Mouse (Mus musculus) heart, embryonic 16.5 days (tissue): Measurements from ENCODE around the gene Hmg20a. TPM values are rescaled to one million over a fixed set of nuclear protein-coding genes. Genes with fewer than 3 reads are reported as not detected.

Experiments used
- ATAC-seq: fragments of 200-750 bp; cut with Nextera tagmentation; replicated peaks from 2 replicates; pipeline ENCODE4 v1.8.0; 2017; ENCODE audit warnings: moderate number of reproducible peaks; ENCODE audit not compliant: insufficient read depth, low FRiP score; ENCODE audit errors: extremely low read depth
- H3K27ac ChIP-seq: fragments of 300-500 bp; sonication (generic); 2 replicates; pipeline ENCODE4 v1.5.1; 2014; ENCODE audit warnings: mild to moderate bottlenecking, low read length, control low read depth, moderate library complexity
- H3K27me3 ChIP-seq: fragments of 300-500 bp; sonication (generic); 2 replicates; pipeline ENCODE4 v1.6.1; 2014; ENCODE audit warnings: low read length, mixed read lengths; ENCODE audit not compliant: control insufficient read depth, insufficient read depth
- H3K36me3 ChIP-seq: fragments of 300-500 bp; sonication (generic); 2 replicates; pipeline ENCODE4 v1.6.1; 2014; ENCODE audit not compliant: control insufficient read depth, insufficient read depth
- H3K4me1 ChIP-seq: fragments of 300-500 bp; sonication (generic); 2 replicates; pipeline ENCODE4 v1.6.1; 2014; ENCODE audit warnings: low read length, mixed read lengths; ENCODE audit not compliant: control insufficient read depth, insufficient read depth
- H3K4me2 ChIP-seq: fragments of 300-500 bp; sonication (generic); 2 replicates; pipeline ENCODE4 v1.6.1; 2014; ENCODE audit warnings: low read depth, mild to moderate bottlenecking, control low read depth, low read length
- H3K4me3 ChIP-seq: fragments of 300-500 bp; sonication (generic); 2 replicates; pipeline ENCODE4 v1.5.1; 2014; ENCODE audit warnings: mild to moderate bottlenecking, control low read depth, low read length
- H3K9ac ChIP-seq: fragments of 300-500 bp; sonication (generic); 2 replicates; pipeline ENCODE4 v1.6.1; 2014; ENCODE audit warnings: low read length, control low read depth
- H3K9me3 ChIP-seq: fragments of 300-500 bp; sonication (generic); replicated peaks from 2 replicates; pipeline ENCODE4 v1.6.1; 2016; ENCODE audit warnings: low read length; ENCODE audit not compliant: control insufficient read depth
- WGBS: fragments of 180-500 bp; shearing (Covaris S2); extraction: QIAGEN DNeasy Blood & Tissue Kit; methylation state at CpG from one replicate; pipeline ENCODE4 v1.1.7; 2014; 5-methylcytosine and 5-hydroxymethylcytosine counted together
- polyA plus RNA-seq: library from polyadenylated mRNA; unstranded; fragments of >200 nt; fragmentation: Nextera tagmentation; extraction: Ambion mirVana; gene quantifications from 2 replicates; pipeline ENCODE4 v1.2.1, GENCODE M21; 2015

Gene Hmg20a
- polyA plus RNA-seq, 1 experiment from 2014 or later, result 54.1 TPM

DNA sequence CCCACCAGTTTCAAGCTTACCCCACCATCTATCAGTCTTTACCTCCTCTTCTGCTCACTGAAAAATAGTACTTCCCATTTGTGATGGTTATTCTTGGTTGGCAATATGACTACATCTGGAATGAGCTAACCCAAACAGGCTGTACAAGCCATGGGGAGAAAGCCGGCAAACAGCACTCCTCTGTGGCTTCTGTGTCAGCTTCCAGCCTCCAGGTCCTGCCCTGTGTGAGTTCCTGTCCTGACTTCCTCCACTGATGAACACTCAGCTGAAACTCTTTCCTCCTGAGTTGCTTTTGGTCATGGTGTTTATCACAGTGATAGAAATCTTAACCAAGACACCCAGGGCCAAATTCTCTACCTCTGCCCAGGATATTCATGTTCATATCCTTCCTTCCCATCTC, 5.7 kb upstream of the Hmg20a start:
- Histone ChIP-seq H3K4me3 (no peak overlapping the region), H3K9me3 (no peaks in the 10 kb centered on the region), H3K4me1 (peaks cover 16% of the 10 kb centered on the region), H3K27ac (no peak overlapping the region), H3K27me3 (no peaks in the 10 kb centered on the region), H3K9ac (no peak overlapping the region), H3K36me3 (no peaks in the 10 kb centered on the region), H3K4me2 (no peak overlapping the region)
- ATAC-seq, result no peak
- 33% methylated on average over 1 of the region's 1 CpGs for WGBS

DNA sequence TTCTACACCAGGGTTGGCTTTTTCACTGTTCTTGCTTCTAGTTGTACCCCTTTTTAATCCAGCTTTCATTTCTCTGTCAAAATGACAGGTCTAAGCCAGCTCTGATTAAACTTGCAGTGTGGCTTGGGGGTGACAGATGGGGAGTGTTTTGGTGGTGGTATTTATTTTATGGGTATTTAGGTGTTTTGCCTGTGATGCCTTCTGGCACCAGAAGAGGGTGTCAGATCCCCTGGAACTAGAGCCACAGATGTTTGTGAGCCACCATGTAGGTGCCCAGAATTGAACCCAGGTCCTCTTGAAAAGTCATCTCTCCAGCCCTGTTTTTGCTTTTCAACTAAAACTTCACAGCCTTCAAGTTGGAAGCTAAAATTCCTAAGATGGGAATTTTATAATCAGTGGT, 4.1 kb upstream of the Hmg20a start:
- no peaks in the 10 kb centered on the region for H3K9me3 ChIP-seq
- no peak overlapping the region for H3K4me3 ChIP-seq
- no peaks in the 10 kb centered on the region for H3K36me3 ChIP-seq
- H3K27me3 ChIP-seq, result no peaks in the 10 kb centered on the region
- H3K4me2 ChIP-seq, result no peak overlapping the region
- H3K9ac ChIP-seq, result no peak overlapping the region
- H3K4me1 ChIP-seq, result peaks cover 13% of the 10 kb centered on the region
- no peak for ATAC-seq
- no peak overlapping the region for H3K27ac ChIP-seq

DNA sequence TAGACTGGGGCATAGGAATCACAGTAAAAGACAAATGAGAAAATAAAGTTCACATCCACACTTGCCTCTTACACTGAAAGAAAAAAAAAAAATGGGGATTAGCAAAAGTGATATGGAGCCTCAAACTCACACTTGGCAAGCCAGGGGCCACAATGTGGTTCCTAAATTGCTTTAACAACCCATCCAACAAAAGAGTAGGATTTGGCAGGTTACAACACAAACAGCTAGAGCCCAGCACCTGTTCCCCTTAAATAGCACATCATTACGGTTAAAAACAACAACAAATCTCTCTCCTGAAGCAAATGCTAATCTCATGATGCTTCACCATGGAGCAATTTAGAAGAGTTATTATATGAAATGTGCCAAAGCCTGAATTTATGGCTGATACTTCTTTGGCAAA, 3.0 kb upstream of the Hmg20a start:
- Histone ChIP-seq H3K4me3 (no peak overlapping the region), H3K9me3 (no peaks in the 10 kb centered on the region), H3K4me2 (peak overlapping the region; percentile 1; the same call in 1 of the 2 replicates), H3K9ac (no peak overlapping the region), H3K27me3 (no peaks in the 10 kb centered on the region), H3K36me3 (no peaks in the 10 kb centered on the region), H3K4me1 (peaks cover 20% of the 10 kb centered on the region), H3K27ac (no peak overlapping the region)
- WGBS, result 69% methylated on average over 1 of the region's 1 CpGs
- no peak for ATAC-seq

DNA sequence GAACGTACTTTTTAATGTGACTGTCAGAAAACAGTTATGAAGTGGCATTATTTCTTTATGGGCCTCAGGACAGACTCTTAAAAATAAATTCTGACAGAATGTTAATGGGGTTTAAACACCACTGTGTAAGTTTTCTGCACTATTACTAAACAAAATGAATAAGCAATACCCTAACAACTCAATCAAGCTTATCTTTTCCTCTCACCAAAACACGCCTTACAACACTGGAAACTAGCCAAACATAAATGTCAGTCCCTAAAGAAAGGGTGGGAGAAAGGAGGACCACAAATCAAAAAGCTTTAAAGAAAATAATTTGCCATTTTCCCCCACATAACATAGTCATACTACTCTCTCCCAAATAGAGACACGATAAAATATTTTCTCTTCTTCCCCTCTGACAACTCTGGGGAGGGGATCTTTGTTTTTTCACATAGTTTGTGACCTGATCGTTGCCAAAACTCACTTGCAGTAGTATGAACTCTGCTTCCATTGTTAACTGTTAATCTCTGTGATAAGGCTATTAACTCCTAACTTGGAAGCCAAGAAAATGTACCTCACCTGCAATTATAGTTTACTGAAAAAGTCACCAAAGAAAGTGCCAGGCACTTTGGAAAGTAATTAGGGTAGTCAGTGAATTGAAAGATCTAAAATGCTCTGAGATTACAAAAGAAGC, 2.3 kb upstream of the Hmg20a start:
- Histone ChIP-seq H3K4me3 (peak overlapping the region; percentile 82), H3K27me3 (no peaks in the 10 kb centered on the region), H3K9me3 (no peaks in the 10 kb centered on the region), H3K4me2 (peak overlapping the region; percentile 82), H3K27ac (peak overlapping the region; percentile 23; the same call in 1 of the 2 replicates), H3K4me1 (peaks cover 26% of the 10 kb centered on the region), H3K36me3 (no peaks in the 10 kb centered on the region), H3K9ac (peak overlapping the region; percentile 94)
- no peak for ATAC-seq
- 40% methylated on average over 4 of the region's 4 CpGs for WGBS

DNA sequence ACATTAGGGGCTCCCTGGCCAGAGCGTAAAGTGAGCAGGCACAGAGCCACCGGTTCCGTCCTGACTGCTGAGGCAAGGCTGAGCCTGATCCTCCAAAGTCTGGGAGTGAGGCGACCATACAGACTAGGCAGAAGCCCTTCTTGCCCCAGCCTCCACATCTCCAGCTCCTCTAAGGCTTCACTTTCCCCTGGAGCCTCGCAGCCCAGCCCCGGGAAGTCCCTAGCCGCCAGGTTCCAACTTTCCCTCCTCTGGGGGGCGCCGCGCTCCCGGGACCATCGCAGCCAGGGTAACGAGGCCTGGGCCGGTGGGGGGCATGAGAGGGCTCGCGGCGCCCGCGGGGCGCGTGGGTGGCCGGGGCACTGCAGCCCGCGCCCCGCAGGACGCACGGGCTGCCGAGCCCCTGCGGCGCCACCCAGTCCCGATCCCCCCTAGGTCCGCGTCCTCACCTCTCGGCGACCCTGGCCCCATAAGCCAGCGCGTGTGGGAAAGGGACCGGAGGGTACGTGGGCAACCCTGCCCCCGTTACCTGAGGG, 928 bp upstream of the Hmg20a start:
- H3K27me3 ChIP-seq, result no peaks in the 10 kb centered on the region
- peaks cover 38% of the 10 kb centered on the region for H3K4me1 ChIP-seq
- H3K27ac ChIP-seq, result peak overlapping the region; percentile 96
- WGBS, result 0% methylated on average over 40 of the region's 40 CpGs
- peak overlapping the region; percentile 94 for H3K9ac ChIP-seq
- no peaks in the 10 kb centered on the region for H3K9me3 ChIP-seq
- H3K36me3 ChIP-seq, result no peaks in the 10 kb centered on the region
- peak overlapping the region; percentile 82 for H3K4me3 ChIP-seq
- ATAC-seq, result peak; percentile 71
- peak overlapping the region; percentile 82 for H3K4me2 ChIP-seq

DNA sequence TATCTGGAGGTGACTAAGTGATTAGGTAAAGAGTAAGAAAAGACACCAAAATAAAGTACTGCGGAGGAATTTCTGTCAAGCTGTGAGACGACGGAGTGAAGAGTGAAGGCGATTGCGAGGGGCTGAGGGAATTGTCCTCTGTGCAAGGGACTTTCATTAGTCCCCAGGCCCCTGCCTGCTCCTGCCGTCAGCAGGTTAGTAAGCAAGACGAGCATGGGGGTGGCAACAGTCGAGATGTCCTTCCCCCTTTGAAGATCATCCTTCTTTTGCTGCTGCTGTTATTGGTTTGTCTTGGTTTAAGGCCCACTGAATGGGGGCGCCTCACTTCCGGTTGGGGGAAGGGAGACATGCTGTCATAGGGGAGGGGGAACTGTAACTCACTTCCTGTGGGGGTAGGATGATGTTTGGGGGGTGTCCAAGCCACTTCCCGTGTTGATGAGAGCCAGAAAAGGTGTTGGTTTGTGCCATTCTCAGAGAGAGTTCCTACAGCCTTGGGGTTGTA, 380 bp downstream of the Hmg20a start:
- Histone ChIP-seq H3K9ac (peak overlapping the region; percentile 88), H3K4me3 (peak overlapping the region; percentile 82), H3K4me2 (peak overlapping the region; percentile 82), H3K4me1 (peaks cover 38% of the 10 kb centered on the region), H3K9me3 (no peaks in the 10 kb centered on the region), H3K27me3 (no peaks in the 10 kb centered on the region), H3K36me3 (no peaks in the 10 kb centered on the region), H3K27ac (peak overlapping the region; percentile 98)
- under 1% methylated on average over 11 of the region's 11 CpGs for WGBS
- peak; percentile 39 for ATAC-seq

DNA sequence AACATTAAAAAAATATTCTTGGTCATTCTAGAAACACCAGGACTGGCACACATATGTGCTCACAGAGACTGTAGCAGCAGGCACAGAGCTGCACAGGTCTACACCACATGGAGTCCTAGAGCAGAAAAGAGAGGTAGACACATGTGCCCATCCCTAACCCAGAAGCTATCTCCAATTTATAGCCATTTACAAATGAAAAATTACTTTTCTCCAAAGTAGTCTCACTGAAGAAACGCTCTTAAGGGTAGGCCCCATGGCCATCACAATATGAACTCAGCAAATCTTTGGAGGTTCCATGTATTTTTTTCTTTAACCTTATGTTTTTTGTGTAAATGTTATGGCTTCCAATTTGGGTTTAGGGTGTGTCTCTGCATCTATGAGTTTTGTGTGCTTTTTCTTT, 1.8 kb downstream of the Hmg20a start:
- 89% methylated on average over 1 of the region's 1 CpGs for WGBS
- H3K4me2 ChIP-seq, result peak overlapping the region; percentile 35
- no peak for ATAC-seq
- H3K9ac ChIP-seq, result peak overlapping the region; percentile 22; the same call in 1 of the 2 replicates
- no peak overlapping the region for H3K27ac ChIP-seq
- no peaks in the 10 kb centered on the region for H3K9me3 ChIP-seq
- H3K27me3 ChIP-seq, result no peaks in the 10 kb centered on the region
- no peaks in the 10 kb centered on the region for H3K36me3 ChIP-seq
- no peak overlapping the region for H3K4me3 ChIP-seq
- H3K4me1 ChIP-seq, result peaks cover 41% of the 10 kb centered on the region

DNA sequence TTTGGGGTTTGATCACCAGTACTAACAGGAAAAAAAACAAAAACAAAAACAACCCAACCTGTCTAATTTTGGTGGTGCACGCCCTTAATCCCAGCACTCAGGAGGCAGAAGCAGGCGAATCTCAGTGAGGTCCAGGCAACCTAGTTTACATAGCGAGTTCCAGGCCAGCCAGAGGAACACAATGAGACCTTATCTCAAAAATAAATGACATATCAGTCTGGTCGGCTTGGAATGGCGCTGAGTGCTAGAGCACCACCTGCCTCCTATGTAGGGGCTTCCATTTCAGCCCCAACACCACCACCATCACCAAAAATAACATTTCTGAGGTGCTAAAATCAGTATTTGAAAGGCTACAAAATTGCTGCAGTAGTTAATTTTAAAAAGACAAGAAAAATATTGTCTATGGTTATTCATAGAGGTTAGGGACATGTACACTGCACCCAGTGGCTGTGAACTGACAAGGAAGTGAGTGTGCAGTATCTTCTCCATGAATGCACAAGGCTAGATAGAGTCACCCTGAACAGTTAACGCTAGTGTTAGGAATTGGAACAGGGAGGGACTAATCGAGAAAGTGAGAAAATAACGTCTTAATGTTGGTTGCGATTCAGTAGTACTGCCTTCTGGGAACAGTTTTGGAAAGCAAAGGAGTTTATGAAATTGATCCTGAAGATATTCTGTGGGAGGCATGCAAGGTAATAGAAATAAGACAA, 2.6 kb downstream of the Hmg20a start:
- no peaks in the 10 kb centered on the region for H3K36me3 ChIP-seq
- no peaks in the 10 kb centered on the region for H3K9me3 ChIP-seq
- H3K4me3 ChIP-seq, result no peak overlapping the region
- H3K4me1 ChIP-seq, result peaks cover 37% of the 10 kb centered on the region
- no peak overlapping the region; the same call in 1 of the 2 replicates for H3K4me2 ChIP-seq
- no peaks in the 10 kb centered on the region for H3K27me3 ChIP-seq
- WGBS, result 59% methylated on average over 9 of the region's 9 CpGs
- ATAC-seq, result no peak
- no peak overlapping the region for H3K27ac ChIP-seq
- H3K9ac ChIP-seq, result no peak overlapping the region

DNA sequence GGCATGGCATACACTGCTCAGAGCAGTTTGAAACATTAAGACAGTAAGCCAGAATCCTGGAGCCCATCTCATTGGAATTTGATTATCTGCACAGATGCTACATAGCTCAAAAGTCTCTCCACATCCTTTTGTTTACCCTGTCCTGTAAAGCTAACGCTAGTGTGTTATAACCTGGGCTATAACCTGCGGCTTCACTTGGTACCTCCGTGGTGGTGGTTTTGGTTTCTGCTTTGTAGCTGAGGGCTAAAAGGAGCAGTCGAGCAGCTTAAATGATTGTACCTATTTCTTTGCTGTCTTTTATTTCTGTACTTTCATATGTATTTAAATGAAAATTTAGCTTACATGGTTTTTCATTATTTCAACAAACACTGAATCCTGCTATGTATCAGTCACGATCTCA, 3.6 kb downstream of the Hmg20a start:
- no peak for ATAC-seq
- Histone ChIP-seq H3K9me3 (no peaks in the 10 kb centered on the region), H3K4me2 (no peak overlapping the region), H3K27ac (no peak overlapping the region), H3K27me3 (no peaks in the 10 kb centered on the region), H3K36me3 (no peaks in the 10 kb centered on the region), H3K4me1 (peaks cover 33% of the 10 kb centered on the region), H3K9ac (no peak overlapping the region), H3K4me3 (no peak overlapping the region)
- 78% methylated on average over 5 of the region's 5 CpGs for WGBS
